Mouse (Mus musculus): Measurements from ENCODE around the gene Rec8.

GRCm38 (mm10) chr14:55577871-55578667 lies 39.8 kb upstream of the Rec8 start, which contains the start of gene Psme1:
- TF ChIP-seq CTCF (IDR thresholded peaks at IDR 0.05; ENCODE audit: low read depth) = peak; percentile 13; the same call in 1 of the 2 replicates
- no peak for TF ChIP-seq EP300 (optimal IDR thresholded peaks at IDR 0.05)
